Mouse (Mus musculus) forebrain, embryonic 16.5 days (tissue): Measurements from ENCODE around the gene Sprr2j-ps. TPM values are rescaled to one million over a fixed set of nuclear protein-coding genes. Genes with fewer than 3 reads are reported as not detected.

Source experiments
- ATAC-seq: fragments of 200-750 bp; cut with Nextera tagmentation; 2 replicates; pipeline ENCODE4 v1.8.0; 2017; ENCODE audit warnings: mild to moderate bottlenecking, moderate library complexity
- H3K27ac ChIP-seq: fragments of 300-500 bp; sonication (generic); 2 replicates; pipeline ENCODE4 v1.5.1; 2014; ENCODE audit warnings: low read length, control low read depth
- H3K27me3 ChIP-seq: fragments of 300-500 bp; sonication (generic); replicated peaks from 2 replicates; pipeline ENCODE4 v1.6.1; 2014; ENCODE audit warnings: low read length; ENCODE audit not compliant: control insufficient read depth, insufficient read depth
- H3K36me3 ChIP-seq: fragments of 300-500 bp; sonication (generic); 2 replicates; pipeline ENCODE4 v1.6.1; 2014; ENCODE audit not compliant: control insufficient read depth, insufficient read depth
- H3K4me1 ChIP-seq: fragments of 300-500 bp; sonication (generic); replicated peaks from 2 replicates; pipeline ENCODE4 v1.6.1; 2014; ENCODE audit warnings: low read length; ENCODE audit not compliant: control insufficient read depth, insufficient read depth
- H3K4me2 ChIP-seq: fragments of 300-500 bp; sonication (generic); 2 replicates; pipeline ENCODE4 v1.6.1; 2014; ENCODE audit warnings: mild to moderate bottlenecking, low read length, control low read depth
- H3K4me3 ChIP-seq: fragments of 300-500 bp; sonication (generic); replicated peaks from 2 replicates; pipeline ENCODE4 v1.5.1; 2014; ENCODE audit warnings: mild to moderate bottlenecking, low read length, control low read depth
- H3K9ac ChIP-seq: fragments of 300-500 bp; sonication (generic); replicated peaks from 2 replicates; pipeline ENCODE4 v1.6.1; 2014; ENCODE audit warnings: low read depth, low read length, control low read depth
- H3K9me3 ChIP-seq: fragments of 300-500 bp; sonication (generic); 2 replicates; pipeline ENCODE4 v1.6.1; 2016; ENCODE audit warnings: low read length; ENCODE audit not compliant: control insufficient read depth
- WGBS: fragments of 180-500 bp; shearing (Covaris S2); extraction: QIAGEN DNeasy Blood & Tissue Kit; methylation state at CpG from one replicate; pipeline ENCODE4 v1.1.7; 2014; 5-methylcytosine and 5-hydroxymethylcytosine counted together
- polyA plus RNA-seq: library from polyadenylated mRNA; unstranded; fragments of >200 nt; fragmentation: Nextera tagmentation; extraction: Ambion mirVana; gene quantifications from 2 replicates; pipeline ENCODE4 v1.2.1, GENCODE M21; 2015

The Sprr2j-ps gene
- polyA plus RNA-seq, 1 experiment from 2014 or later = not detected

GRCm38 (mm10) chr3:92458620-92459019 is 40.7 kb downstream of the Sprr2j-ps start, which contains the start of gene Sprr3:
Sprr3 (minus strand) TSS chr3:92458720.
- Histone ChIP-seq H3K27me3 (no peaks in the 10 kb centered on the region), H3K4me3 (no peak within 1 kb of the TSS), H3K9ac (no peak within 1 kb of the TSS), H3K4me2 (no peak within 1 kb of the TSS), H3K4me1 (no peaks in the 10 kb centered on the region), H3K27ac (no peak within 1 kb of the TSS), H3K36me3 (no peaks in the 10 kb centered on the region), H3K9me3 (no peaks in the 10 kb centered on the region)
- no peak for ATAC-seq
- 65% methylated on average over 2 of the region's 2 CpGs for WGBS

- H3K9ac ChIP-seq = no peak overlapping the region
- 88% methylated on average over 1 of the region's 1 CpGs for WGBS
- no peak overlapping the region for H3K27ac ChIP-seq
- no peaks in the 10 kb centered on the region for H3K9me3 ChIP-seq
- ATAC-seq = no peak
- no peaks in the 10 kb centered on the region for H3K36me3 ChIP-seq
- H3K27me3 ChIP-seq = no peaks in the 10 kb centered on the region
- no peaks in the 10 kb centered on the region for H3K4me1 ChIP-seq
- H3K4me3 ChIP-seq = no peak overlapping the region
- H3K4me2 ChIP-seq = no peak overlapping the region
Observed at GRCm38 (mm10) chr3:92466576-92466975, 48.7 kb downstream of the Sprr2j-ps start.

- Histone ChIP-seq H3K27ac (no peak overlapping the region), H3K4me1 (no peaks in the 10 kb centered on the region), H3K4me3 (no peak overlapping the region), H3K9ac (no peak overlapping the region), H3K36me3 (no peaks in the 10 kb centered on the region), H3K27me3 (no peaks in the 10 kb centered on the region), H3K4me2 (no peak overlapping the region), H3K9me3 (no peaks in the 10 kb centered on the region)
- ATAC-seq = no peak
Observed at GRCm38 (mm10) chr3:92467424-92467823, 49.5 kb downstream of the Sprr2j-ps start.

Other genes starting within 250 kb of the Sprr2j-ps start
- not detected in 2 replicates for gene Sprr2a1, start 202.3 kb upstream of the Sprr2j-ps start, polyA plus RNA-seq
- gene Sprr2a2, start 202.2 kb upstream of the Sprr2j-ps start, polyA plus RNA-seq = not detected in 2 replicates
- gene Sprr2a3, start 132.7 kb upstream of the Sprr2j-ps start, polyA plus RNA-seq = not detected in 2 replicates
- not detected in 2 replicates for gene Sprr2b, start 101.5 kb upstream of the Sprr2j-ps start, polyA plus RNA-seq
- not detected in 2 replicates for gene Sprr2d, start 78.9 kb upstream of the Sprr2j-ps start, polyA plus RNA-seq
- gene Sprr2e, start 65.9 kb upstream of the Sprr2j-ps start, polyA plus RNA-seq = not detected in 2 replicates
- gene Sprr2f, start 52.9 kb upstream of the Sprr2j-ps start, polyA plus RNA-seq = not detected in 2 replicates
- gene Sprr2h, start 32.4 kb upstream of the Sprr2j-ps start, polyA plus RNA-seq = not detected in 2 replicates
- gene Sprr2i, start 10.1 kb upstream of the Sprr2j-ps start, polyA plus RNA-seq = not detected in 2 replicates
- 5.5 and 9.6 TPM in 2 replicates for gene Gm9774, start 11.3 kb downstream of the Sprr2j-ps start, polyA plus RNA-seq
- not detected in 2 replicates for gene Sprr2k, start 14.5 kb downstream of the Sprr2j-ps start, polyA plus RNA-seq
- not detected in 2 replicates for gene Sprr1b, start 20.7 kb downstream of the Sprr2j-ps start, polyA plus RNA-seq
- not detected in 2 replicates for gene Sprr3, start 40.6 kb downstream of the Sprr2j-ps start, polyA plus RNA-seq
- 0.32 TPM in 1 of 2 replicates, not detected in the other for gene Sprr1a, start 67.8 kb downstream of the Sprr2j-ps start, polyA plus RNA-seq
- not detected in 2 replicates for gene Sprr4, start 82.4 kb downstream of the Sprr2j-ps start, polyA plus RNA-seq
- not detected in 2 replicates for gene 2310046K23Rik, start 116.4 kb downstream of the Sprr2j-ps start, polyA plus RNA-seq
- gene Ivl, start 155.7 kb downstream of the Sprr2j-ps start, polyA plus RNA-seq = not detected in 2 replicates
- not detected in 2 replicates for gene Smcp, start 170.9 kb downstream of the Sprr2j-ps start, polyA plus RNA-seq
- not detected in 2 replicates for gene 2210017I01Rik, start 189.4 kb downstream of the Sprr2j-ps start, polyA plus RNA-seq
- gene Lce6a, start 203.6 kb downstream of the Sprr2j-ps start, polyA plus RNA-seq = not detected in 2 replicates
- gene Lce1a1, start 230.2 kb downstream of the Sprr2j-ps start, polyA plus RNA-seq = not detected in 2 replicates
- not detected in 2 replicates for gene Lce1b, start 238.8 kb downstream of the Sprr2j-ps start, polyA plus RNA-seq